Mouse (Mus musculus): Measurements from ENCODE around the gene Tff1. TPM values are rescaled to one million over a fixed set of nuclear protein-coding genes. Genes with fewer than 3 reads are reported as not detected.

Gene Tff1
- total RNA-seq (2021), result not detected

DNA sequence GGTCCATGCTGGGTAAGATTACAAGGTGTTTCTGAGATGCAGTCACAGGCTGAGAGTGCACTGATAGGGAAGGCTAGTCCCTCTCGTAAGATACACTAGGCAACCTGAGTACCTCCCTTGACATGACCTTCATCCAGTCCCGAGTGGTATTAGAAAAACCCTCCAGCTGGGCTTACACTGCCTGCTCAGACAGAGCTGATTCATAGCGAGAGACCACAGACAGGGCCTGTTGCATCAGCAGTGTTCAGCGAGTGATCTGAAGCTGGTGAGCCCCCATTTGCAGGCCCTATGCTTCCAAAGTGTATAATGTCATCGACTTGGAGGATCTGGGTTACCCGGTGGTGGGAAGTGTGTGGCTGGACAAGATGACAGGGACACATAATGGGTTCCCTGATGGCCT, at the start of gene Tff1:
TSS of gene Tff1 (minus strand) at position 151 of the 400 bp plus-strand sequence.
- no peak for DNase-seq

DNA sequence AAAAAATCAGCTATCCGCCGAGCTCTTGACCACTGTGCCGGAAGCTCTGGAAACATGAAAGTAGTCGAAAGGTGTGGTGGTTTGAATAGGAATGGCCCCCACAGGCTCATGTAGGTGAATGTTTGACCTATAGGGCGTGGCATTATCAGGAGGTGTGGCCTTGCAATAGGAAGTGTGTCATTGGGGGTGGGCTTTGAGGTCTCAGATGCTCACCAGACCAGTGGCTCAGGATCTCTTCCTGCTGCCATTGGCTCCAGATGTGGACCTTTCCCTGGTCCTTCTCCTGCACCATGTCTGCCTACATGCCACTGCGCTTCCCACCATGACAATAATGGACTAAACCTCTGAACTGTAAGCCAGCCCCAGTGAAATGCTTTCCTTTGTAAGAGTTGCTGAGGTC, 46.8 kb upstream of the Tff1 start:
- no peak for DNase-seq

DNA sequence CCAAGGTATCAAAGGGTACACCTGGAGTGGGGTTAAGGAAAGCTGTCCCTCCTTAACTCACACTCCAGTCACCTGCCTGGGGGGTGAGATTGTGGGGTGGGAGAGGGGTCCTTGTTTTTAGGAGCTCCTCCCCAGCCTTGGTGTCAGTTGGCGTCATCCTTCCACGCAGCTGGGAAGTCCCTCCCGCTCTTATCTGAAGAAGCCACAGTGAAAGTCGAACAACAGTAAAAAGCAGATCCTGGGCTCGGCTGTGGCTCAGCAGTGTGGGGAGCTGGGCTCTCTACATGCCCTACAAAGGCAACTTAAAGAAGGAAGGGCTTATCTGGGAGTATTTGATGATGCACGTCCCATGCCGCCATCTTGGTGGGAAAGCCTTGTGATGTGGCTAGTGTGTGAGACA, 45.2 kb upstream of the Tff1 start:
- no peak for DNase-seq

DNA sequence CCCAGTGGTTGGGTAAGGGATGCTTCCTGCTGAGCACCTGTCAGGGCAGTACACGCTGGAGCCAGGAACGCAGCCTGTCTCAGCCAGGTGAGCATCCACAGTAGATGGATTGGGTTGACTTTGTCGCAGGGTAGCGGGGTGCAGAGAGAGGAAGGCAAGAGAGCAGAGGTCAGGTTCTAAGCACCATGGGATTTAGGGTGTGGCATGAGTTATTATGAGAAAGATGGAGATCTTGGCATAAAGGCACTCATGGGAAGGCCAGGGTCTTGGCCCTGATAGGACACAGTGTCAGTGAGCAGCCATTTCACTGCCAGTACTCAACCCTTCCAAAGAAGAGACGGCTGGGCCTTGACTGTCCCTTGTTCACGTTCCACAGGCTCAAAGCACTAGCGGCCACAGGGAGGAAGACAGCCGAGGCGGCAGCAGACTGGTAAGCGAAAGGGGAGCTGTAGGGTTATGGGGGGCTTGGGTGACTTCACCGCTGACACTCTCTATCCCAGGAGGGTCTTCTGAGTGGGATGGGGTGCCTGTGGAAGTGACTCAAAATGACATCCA, 44.4 kb upstream of the Tff1 start:
- DNase-seq, result no peak

DNA sequence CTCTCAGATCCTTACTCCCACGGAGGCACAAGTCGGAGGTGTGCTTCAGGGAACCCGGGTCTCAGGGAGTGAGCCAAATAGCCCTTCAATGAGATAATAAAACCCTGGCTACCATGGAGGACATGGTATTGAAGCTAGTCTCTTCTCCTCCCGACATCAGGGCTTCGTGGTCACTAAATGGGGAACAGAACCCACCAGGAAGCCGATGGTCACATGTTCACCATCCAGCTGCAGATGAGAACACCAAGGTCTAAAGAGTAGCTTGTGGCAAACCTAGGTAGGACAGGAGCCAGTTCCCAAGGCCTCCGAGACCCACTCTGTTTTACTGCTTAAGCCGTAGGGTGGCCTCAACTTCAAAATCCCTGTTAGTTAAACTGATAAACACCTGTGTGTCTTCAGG, 43.6 kb upstream of the Tff1 start:
- DNase-seq, result no peak

DNA sequence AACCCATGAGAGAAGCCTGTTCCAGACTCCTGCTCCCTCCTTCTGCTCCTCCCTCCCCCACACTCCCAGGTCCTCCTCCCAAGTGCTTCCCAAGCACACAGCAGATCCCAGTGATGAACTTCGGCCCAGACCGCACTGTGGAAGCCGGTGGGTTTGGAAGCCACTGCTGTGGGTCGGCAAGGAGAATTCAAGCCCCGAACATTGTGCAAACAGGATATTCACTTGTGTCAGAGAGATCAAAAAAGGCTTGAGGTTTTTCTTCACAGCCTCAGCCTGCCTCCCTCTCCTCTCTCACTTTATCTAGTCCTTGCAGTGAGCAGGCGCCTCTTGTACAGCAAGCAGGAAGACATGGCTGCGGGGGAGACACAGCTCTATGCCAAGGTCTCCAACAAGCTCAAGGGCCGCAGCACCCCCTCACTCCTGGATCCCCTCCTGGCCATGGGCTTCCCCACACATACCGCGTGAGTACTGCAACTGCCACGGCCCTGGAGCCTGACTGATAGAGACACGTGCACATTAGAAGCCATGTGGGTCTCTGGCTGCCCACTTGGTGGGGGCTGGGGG, 42.8 kb upstream of the Tff1 start, which contains the start of gene Ubash3a:
TSS of gene Ubash3a (plus strand) at position 103 of the 564 bp plus-strand sequence.
- DNase-seq, result peak; percentile 9 to 14

DNA sequence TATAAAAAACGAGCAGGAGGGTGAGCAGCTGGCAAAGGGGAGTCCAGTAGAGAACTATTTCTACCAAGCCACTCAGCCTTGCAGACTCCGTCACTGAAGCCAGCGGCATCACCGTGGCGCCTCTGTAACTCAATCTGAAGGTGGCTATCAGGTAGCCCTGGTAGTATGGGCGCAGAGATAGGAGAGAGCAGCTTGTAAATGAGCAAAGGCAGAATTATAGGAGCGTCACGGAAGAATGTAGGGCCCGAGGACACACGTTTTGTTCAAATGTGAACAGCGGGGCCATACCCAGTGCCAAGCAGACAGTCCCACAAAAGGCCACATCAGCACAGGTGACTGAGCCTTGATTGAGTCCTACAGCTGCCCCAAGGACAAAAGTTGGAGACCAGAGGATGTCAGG, 33.8 kb upstream of the Tff1 start, which contains the start of gene Tmprss3:
TSS of gene Tmprss3 (minus strand) at position 101 of the 400 bp plus-strand sequence.
- no peak for DNase-seq

DNA sequence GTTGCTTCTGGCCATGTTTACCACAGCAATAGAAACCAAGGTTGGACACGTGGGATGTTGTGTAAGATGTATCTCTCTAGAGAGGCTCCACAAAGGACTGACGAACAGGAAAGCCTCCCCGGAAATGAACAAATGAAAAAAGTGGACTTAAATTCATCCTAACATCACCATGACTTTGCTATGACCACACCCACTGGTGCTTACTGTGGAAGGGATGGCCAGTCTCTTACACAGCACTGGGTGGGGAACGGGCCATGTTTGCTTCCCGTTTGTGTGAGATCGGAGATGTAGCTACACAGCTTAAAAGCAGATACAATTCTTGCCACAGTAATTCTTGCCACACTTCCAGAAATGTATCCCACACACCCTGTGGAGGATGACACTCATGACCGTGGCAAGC, 31.2 kb upstream of the Tff1 start:
- no peak for DNase-seq

DNA sequence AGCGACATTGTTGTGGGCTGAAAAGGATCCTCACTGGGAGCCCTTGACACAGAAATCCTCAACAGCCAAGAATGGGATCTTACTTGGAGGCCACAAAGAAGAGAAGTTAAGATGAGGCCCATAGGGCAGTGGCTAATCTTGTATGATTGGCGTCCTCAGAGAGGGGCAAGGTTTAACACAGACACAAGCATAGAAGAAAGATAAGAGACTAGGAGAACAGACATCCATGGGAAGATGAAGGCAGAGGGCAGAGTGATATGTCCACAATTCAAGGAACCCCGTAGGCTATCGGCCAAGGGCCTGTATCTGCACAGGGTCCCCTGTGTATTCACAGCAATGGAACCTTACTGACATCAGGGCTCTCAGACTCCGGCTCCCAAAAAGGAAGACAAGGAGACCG, 30.1 kb upstream of the Tff1 start:
- DNase-seq, result no peak

DNA sequence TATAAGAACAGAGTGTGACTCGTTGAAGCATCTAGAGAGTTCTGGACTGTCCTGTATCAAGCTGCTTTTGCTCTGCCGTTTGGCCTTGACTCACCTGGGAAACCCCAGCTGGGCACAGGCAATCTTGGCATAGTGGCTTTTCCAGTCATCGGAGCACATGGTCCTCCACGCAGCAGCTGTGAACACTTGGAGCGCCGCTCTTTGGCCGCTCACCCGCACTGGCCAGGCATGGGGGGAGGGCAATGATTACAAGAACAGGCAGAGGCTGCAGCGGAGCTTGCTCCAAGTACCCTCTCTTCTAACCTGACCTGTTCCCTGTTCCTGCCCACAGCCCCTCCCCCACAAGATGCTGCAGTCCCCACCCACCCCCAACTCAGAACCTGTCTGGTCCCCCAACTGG, 28.3 kb upstream of the Tff1 start:
- no peak for DNase-seq

DNA sequence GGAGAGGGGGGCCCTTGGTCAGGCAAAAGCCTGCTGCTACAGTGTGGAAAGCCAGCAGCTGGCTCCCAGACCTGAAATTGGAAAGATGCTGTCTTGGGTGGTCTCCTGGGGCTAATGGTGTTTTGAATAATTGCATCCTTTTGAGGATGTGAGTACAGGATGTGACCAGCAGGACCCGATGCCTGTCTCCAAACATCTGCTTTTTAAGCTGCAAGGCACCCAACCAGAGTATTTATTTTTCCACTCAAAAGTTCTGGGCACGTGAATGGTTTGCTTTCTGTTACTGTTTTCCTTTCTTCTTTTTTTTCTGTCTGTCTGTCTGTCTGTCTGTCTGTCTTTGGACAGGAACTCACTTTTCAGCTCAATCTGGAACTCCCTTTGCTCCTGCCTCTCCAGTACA, 27.6 kb upstream of the Tff1 start:
- no peak for DNase-seq

DNA sequence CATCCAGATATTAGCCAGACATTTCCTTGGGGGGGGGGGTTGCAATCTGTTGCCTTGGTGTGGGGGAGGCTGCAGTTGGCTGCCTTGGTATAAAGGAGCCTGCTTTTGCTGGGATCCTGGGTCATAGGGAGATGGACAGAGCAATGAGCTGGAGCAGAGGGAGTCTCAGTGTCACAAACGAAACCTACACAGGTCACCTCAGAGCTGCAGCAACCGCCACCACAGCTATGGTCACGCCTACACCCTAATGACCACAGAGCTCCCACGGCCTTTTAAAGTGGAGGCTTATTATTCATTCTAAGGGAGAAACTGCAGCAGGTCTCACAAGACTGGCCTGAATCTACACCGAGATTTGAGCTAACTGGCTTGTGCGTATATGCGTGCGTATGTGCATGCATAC, 26.7 kb upstream of the Tff1 start:
- DNase-seq, result no peak

DNA sequence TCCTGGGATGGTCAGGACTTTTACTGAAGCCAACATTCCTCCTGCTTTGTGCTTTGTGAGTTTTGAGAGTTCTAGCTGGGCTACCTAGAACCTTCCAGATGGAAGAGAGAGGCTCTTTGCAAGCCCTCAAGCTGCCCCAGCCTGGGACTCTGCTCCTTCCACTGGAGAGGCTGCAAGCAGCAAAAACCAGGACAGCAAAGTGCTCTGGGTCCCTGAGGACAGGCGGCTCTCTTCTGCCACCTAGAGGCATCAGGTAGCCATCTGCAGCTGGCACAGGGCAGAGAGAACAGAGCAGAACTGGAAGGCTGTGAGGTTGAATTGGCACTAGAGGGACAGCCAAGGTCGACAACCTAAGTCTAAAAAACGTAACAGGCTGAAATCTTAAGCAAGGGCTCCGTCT, 22.3 kb upstream of the Tff1 start:
- peak; percentile 60 to 67 for DNase-seq

DNA sequence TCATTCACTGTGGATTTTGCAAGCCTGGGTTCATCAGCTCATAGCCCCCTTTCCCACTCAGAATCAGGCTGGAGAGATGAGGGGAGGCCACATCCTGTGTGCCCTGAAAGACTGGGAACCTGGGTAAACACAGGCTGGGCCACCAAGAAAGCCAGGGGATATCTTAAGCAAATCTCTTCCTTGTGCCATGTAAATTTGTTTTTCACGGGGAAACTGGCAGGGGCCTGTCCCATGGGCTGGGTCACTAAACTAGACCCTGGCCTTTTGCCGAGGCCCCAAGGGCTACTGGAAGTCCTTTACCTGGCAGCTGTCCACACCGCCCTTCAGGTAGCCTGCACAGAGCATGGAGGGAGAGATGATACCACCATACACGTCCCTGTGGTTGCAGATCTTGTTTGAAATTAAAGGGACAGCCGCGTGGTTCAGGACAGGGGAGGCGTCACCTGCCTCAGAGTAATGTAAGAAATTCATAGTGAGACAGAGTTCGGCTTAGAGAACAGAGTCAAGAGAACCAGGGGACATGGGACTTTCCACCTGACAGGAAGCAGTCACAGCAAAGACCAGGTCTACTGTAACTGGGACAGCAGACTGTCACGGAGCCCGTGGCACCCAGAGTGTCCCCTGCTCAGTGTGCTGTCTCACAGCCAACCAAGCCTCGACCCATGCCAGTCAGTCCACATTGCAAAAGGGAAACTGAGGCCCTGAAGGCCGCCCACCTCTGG, 19.4 kb upstream of the Tff1 start:
- DNase-seq, result no peak

DNA sequence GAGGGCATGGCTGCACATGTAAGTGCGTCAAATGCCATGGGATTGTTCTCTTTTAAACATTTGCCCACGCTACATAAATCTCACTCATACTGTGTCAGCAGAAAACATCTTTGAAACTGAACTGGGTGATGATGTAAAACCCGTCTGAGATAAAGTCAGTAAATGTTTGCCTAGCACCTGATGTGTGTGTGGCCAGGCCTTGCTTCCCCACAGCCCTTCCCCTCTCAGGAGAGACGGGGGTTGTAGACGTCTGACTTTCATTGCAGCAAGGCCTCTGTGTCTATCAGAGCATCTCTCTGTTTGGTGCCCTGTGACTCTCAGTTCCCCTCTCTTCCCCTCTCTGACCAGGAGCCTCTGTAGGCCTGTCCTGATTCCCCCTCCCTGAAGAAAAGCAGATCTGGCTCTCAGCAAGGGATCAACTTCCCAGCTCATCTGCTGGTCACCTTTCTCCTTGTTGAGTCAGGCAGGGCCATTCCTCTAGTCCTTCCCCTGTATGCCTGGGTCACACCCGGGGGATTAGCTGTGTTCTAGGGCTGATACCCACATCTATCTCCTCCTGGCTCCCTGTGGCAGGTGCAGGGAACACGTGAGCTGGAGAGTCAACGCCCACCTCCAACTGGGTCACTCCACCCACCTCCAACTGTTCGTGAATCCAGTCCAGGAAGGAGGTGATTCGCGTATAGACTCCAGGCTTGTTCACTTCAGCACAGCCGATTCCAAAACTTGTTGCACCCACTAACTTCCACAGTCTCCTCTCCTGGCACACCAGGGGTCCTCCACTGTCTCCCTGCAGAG, 18.3 kb upstream of the Tff1 start:
- DNase-seq, result peak; percentile 21 to 57

DNA sequence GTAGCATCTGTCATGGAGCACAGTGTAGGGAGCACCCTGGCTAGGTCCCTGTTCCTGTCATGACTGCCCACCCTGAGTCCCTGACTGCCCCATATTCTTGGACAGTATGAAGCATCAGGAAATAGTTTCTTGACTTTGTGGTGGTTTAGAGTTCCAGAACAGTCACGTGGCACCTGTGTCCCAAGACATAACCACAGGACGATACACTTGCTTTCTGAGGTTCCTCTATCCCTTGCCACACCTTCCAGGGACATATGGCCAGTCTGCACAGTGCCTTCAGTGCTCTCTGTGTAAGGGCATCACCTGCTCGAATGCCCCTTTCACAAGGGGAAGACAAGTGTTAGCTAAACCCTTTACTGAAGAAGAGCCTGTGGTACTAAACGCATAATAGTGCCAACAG, 16.4 kb upstream of the Tff1 start:
- no peak for DNase-seq

DNA sequence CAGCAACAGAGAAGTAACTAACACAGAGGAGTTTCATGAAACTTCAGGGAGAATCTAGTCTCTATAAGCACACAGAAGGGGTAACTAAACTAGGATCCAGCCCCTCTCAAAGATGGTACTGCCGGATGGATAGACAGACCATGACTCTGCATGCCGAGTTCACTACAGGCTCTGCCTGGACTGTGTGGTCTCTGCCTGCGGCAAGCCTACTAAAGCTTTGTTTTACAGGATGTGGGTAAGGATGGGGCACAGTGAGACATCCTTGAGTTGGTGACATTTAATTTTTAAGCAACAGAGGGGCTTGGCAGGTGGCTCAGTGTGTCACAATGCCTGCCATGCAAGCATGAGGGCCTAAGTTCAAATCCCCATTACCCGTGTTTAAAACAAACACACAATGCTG, 11.2 kb upstream of the Tff1 start:
- no peak for DNase-seq

DNA sequence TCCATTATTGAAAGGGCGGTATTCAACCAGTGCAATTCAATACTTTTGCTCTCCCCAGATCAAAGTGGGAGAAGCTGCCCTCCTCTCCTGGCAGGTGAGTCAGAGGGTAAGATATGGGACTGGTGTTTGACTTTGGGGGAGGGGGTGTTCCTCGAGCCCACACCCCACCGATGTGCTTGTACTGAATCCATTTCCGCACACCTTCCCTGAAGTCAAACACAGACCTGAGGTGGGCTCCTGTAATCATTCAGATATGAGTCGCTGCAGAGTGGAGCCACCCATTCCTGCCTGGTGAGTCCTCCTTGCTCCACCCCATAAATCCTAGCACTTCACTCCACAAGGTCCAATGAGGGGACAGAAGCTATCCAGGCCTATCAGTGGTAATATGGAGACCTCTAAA, 4.7 kb upstream of the Tff1 start:
- no peak for DNase-seq

DNA sequence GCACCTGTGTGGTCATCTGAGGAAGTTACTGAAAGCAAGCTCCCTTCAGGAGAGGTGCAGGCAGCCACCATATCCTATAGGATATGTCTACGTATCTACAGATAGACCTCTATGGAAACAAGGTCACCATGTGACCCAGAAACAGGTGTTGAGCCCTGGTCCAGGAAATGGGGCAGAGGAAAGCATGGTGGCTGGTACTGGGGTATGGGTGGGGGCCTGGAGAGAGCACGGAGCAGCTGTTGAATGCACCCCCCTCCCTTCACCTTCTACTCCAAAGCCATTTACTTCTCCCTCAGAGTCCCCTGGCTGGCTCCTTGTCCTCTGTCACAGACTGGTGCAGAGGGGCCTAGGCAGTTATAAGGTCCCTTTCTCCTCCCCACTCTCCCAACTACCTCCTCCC, 1.3 kb downstream of the Tff1 start:
- no peak for DNase-seq

DNA sequence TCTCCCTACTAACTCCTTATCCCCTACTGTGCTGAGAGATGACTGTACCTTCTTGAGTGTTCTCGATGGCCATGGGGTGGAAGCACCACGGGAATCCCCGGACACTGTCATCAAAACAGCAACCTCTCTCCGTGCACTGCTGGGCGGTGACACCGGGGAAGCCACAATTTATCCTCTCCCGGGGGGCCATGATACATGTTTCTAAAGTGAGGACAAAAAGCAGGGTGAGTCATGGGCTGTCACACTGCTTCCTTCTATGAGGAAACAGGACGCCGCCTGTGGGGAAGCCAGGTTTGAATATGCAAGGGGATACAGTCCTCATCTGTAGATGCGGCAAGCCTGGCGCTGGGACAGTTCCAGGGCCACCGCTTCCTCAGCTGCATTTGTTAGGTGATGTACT, 2.5 kb downstream of the Tff1 start:
- DNase-seq, result no peak

DNA sequence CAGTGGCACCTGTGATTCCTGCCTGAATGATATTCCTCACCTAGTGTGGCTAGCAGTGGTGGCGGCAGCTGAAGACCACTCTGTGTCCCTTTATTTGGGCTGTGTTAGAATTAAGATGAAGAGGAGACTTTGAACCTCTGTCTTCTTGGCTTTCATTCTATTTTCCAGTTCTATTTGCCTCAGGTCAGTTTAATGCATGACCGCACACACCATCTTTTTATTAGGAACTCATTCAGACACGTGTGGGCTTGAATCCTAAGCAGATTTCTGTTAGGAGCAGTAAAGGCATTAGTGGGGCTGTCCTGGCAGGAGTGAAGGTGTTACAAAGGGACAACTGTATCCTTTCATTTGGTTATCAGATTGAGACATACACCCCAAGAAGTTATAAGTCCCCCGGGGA, 4.8 kb downstream of the Tff1 start:
- no peak for DNase-seq

DNA sequence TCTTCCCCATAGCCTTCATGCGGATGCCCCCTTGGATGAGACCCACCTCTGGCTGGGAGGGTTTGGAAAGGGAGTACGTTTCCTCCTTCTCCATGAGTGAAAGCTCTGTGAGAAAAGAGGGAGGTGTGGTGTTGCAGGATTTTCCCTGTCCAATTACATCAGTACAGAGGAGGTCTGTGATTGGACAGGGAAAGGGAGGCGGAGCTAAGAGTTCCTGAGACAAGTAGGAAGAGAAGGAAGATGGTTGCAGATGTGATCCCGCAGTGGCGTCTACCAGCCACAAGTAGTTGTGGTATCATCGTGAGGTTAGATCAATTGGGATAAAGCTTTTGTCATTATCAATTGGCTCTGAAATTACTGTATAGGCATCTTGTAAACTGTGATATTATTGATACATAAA, 7.2 kb downstream of the Tff1 start:
- no peak for DNase-seq

DNA sequence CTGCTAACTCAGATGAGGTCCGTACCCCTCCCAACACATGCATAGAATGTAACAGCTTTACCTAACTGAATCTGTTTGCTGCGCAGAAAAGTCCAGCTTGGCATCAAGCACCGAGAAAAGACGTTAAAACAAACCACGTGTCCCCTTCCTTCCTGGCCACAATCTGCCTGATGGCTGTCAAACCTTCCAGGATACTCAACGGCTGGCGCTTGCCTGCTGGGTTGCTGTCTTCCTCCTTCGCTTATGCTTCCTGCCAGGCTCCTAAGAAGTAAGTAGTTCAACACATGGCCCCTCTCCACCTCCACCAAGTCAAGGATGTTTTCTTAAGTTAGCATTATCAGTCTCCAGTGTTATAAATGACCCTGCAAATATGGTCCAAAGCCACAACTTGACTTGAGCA, 11.3 kb downstream of the Tff1 start:
- DNase-seq, result no peak
